Mouse (Mus musculus): ENCODE results near the gene Epha2. TPM values are rescaled to one million over a fixed set of nuclear protein-coding genes. Genes with fewer than 3 reads are reported as not detected.

Gene Epha2
- polyA plus RNA-seq, 2 experiments from 2014 or later = 0.34 TPM; not detected in 1

- no peak for ATAC-seq
These were observed 20.6 kb upstream of the Epha2 start for GRCm38 (mm10) chr4:141280471-141280870.

GRCm38 (mm10) chr4:141281153-141281552, 19.9 kb upstream of the Epha2 start:
- no peak for ATAC-seq

- no peak for ATAC-seq
These were observed 19.5 kb upstream of the Epha2 start for GRCm38 (mm10) chr4:141281578-141281977.

- no peak for ATAC-seq
These were observed 19.0 kb upstream of the Epha2 start for GRCm38 (mm10) chr4:141282087-141282486.

- ATAC-seq = no peak
These were observed 18.4 kb upstream of the Epha2 start for GRCm38 (mm10) chr4:141282623-141283022.

GRCm38 (mm10) chr4:141283176-141283878, 17.7 kb upstream of the Epha2 start:
- ATAC-seq = no peak

- ATAC-seq = no peak
These were observed 17.1 kb upstream of the Epha2 start for GRCm38 (mm10) chr4:141283879-141284411.

- ATAC-seq = no peak
These were observed 16.6 kb upstream of the Epha2 start for GRCm38 (mm10) chr4:141284486-141284885.

GRCm38 (mm10) chr4:141285128-141285527, 15.9 kb upstream of the Epha2 start:
- no peak for ATAC-seq

- ATAC-seq = no peak
These were observed 14.1 kb upstream of the Epha2 start for GRCm38 (mm10) chr4:141286860-141287517.

GRCm38 (mm10) chr4:141287518-141288004, 13.5 kb upstream of the Epha2 start:
- no peak for ATAC-seq

GRCm38 (mm10) chr4:141288152-141288551, 12.9 kb upstream of the Epha2 start:
- no peak for ATAC-seq

- no peak for ATAC-seq
These were observed 9.3 kb upstream of the Epha2 start for GRCm38 (mm10) chr4:141291571-141292375.

- no peak for ATAC-seq
These were observed 5.3 kb upstream of the Epha2 start for GRCm38 (mm10) chr4:141295774-141296186.

- no peak for ATAC-seq
These were observed 3.1 kb upstream of the Epha2 start for GRCm38 (mm10) chr4:141297934-141298333.

- no peak for ATAC-seq
These were observed 1.7 kb upstream of the Epha2 start for GRCm38 (mm10) chr4:141299356-141299755.

- ATAC-seq = no peak
These were observed 844 bp upstream of the Epha2 start for GRCm38 (mm10) chr4:141300196-141300595.

GRCm38 (mm10) chr4:141301591-141302427, 769 bp downstream of the Epha2 start:
- no peak for ATAC-seq

GRCm38 (mm10) chr4:141302428-141303401, 1.7 kb downstream of the Epha2 start:
- ATAC-seq = no peak

GRCm38 (mm10) chr4:141303402-141304222, 2.6 kb downstream of the Epha2 start:
- ATAC-seq = no peak

Data from CD4-positive, CD25-positive, alpha-beta regulatory T cell, adult 4 months (primary cell).